Mouse (Mus musculus): ENCODE measurements around the gene Atg4c. TPM values are rescaled to one million over a fixed set of nuclear protein-coding genes. Genes with fewer than 3 reads are reported as not detected.

The Atg4c gene
- total and polyA plus RNA-seq, 2 experiments = 3.7 to 9.4 TPM

- Histone ChIP-seq H3K27me3 (ENCODE audit: control insufficient read depth, insufficient read depth, low read length) (no peaks in the 10 kb centered on the region), H3K27ac (replicated peaks; ENCODE audit: insufficient read depth, low read depth, low read length) (no peak overlapping the region), H3K79me2 (ENCODE audit: control insufficient read depth, insufficient read depth, low read length) (no peaks in the 10 kb centered on the region), H3K4me1 (ENCODE audit: control insufficient read depth, insufficient read depth, low read length) (no peaks in the 10 kb centered on the region), H3K9ac (ENCODE audit: low read depth, low read length) (no peak overlapping the region), H3K4me3 (ENCODE audit: insufficient read depth, low read depth, low read length) (no peak overlapping the region), H3K36me3 (ENCODE audit: control insufficient read depth, insufficient read depth, low read length) (peaks cover 6% of the 10 kb centered on the region)
- TF ChIP-seq CTCF (IDR thresholded peaks at IDR 0.05; ENCODE audit: low read depth, low read length) = no peak
- no peak for TF ChIP-seq POLR2A (IDR thresholded peaks at IDR 0.05; ENCODE audit: extremely low read depth, insufficient read depth, low read length)
- WGBS = 83% methylated on average over 3 of the region's 3 CpGs
- DNase-seq (ENCODE audit: extremely low read depth, low read depth, low spot score) = no peak
These were observed 55.6 kb downstream of the Atg4c start for GRCm38 (mm10) chr4:99249358-99249757.

- DNase-seq (ENCODE audit: extremely low read depth, low read depth, low spot score) = no peak
- TF ChIP-seq POLR2A (IDR thresholded peaks at IDR 0.05; ENCODE audit: extremely low read depth, insufficient read depth, low read length) = no peak
- no peak for TF ChIP-seq CTCF (IDR thresholded peaks at IDR 0.05; ENCODE audit: low read depth, low read length)
- no peaks in the 10 kb centered on the region for H3K79me2 ChIP-seq (ENCODE audit: control insufficient read depth, insufficient read depth, low read length)
- WGBS = 96% methylated on average over 8 of the region's 8 CpGs
- no peaks in the 10 kb centered on the region for H3K27me3 ChIP-seq (ENCODE audit: control insufficient read depth, insufficient read depth, low read length)
- no peaks in the 10 kb centered on the region for H3K4me1 ChIP-seq (ENCODE audit: control insufficient read depth, insufficient read depth, low read length)
- H3K9ac ChIP-seq (ENCODE audit: low read depth, low read length) = no peak overlapping the region
- H3K4me3 ChIP-seq (ENCODE audit: insufficient read depth, low read depth, low read length) = no peak overlapping the region
- no peak overlapping the region for H3K27ac ChIP-seq (replicated peaks; ENCODE audit: insufficient read depth, low read depth, low read length)
- H3K36me3 ChIP-seq (ENCODE audit: control insufficient read depth, insufficient read depth, low read length) = peaks cover 6% of the 10 kb centered on the region
These were observed 56.1 kb downstream of the Atg4c start for GRCm38 (mm10) chr4:99249826-99250225.

GRCm38 (mm10) chr4:99252957-99253356 is 59.2 kb downstream of the Atg4c start:
- Histone ChIP-seq H3K79me2 (ENCODE audit: control insufficient read depth, insufficient read depth, low read length) (no peaks in the 10 kb centered on the region), H3K4me3 (ENCODE audit: insufficient read depth, low read depth, low read length) (no peak overlapping the region), H3K27ac (replicated peaks; ENCODE audit: insufficient read depth, low read depth, low read length) (no peak overlapping the region), H3K9ac (ENCODE audit: low read depth, low read length) (no peak overlapping the region), H3K4me1 (ENCODE audit: control insufficient read depth, insufficient read depth, low read length) (no peaks in the 10 kb centered on the region), H3K36me3 (ENCODE audit: control insufficient read depth, insufficient read depth, low read length) (peaks cover 10% of the 10 kb centered on the region), H3K27me3 (ENCODE audit: control insufficient read depth, insufficient read depth, low read length) (no peaks in the 10 kb centered on the region)
- 87% methylated on average over 11 of the region's 11 CpGs for WGBS
- no peak for DNase-seq (ENCODE audit: extremely low read depth, low read depth, low spot score)
- TF ChIP-seq POLR2A (IDR thresholded peaks at IDR 0.05; ENCODE audit: extremely low read depth, insufficient read depth, low read length) = no peak
- no peak for TF ChIP-seq CTCF (IDR thresholded peaks at IDR 0.05; ENCODE audit: low read depth, low read length)

- no peak for DNase-seq (ENCODE audit: extremely low read depth, low read depth, low spot score)
- Histone ChIP-seq H3K79me2 (ENCODE audit: control insufficient read depth, insufficient read depth, low read length) (no peaks in the 10 kb centered on the region), H3K9ac (ENCODE audit: low read depth, low read length) (no peak overlapping the region), H3K4me3 (ENCODE audit: insufficient read depth, low read depth, low read length) (no peak overlapping the region), H3K36me3 (ENCODE audit: control insufficient read depth, insufficient read depth, low read length) (peaks cover 14% of the 10 kb centered on the region), H3K27me3 (ENCODE audit: control insufficient read depth, insufficient read depth, low read length) (no peaks in the 10 kb centered on the region), H3K27ac (replicated peaks; ENCODE audit: insufficient read depth, low read depth, low read length) (no peak overlapping the region), H3K4me1 (ENCODE audit: control insufficient read depth, insufficient read depth, low read length) (no peaks in the 10 kb centered on the region)
- 97% methylated on average over 2 of the region's 2 CpGs for WGBS
- TF ChIP-seq CTCF (IDR thresholded peaks at IDR 0.05; ENCODE audit: low read depth, low read length) = no peak
- TF ChIP-seq POLR2A (IDR thresholded peaks at IDR 0.05; ENCODE audit: extremely low read depth, insufficient read depth, low read length) = no peak
These were observed 69.5 kb downstream of the Atg4c start for GRCm38 (mm10) chr4:99263191-99263590.

- H3K79me2 ChIP-seq (ENCODE audit: control insufficient read depth, insufficient read depth, low read length) = no peaks in the 10 kb centered on the region
- no peaks in the 10 kb centered on the region for H3K27me3 ChIP-seq (ENCODE audit: control insufficient read depth, insufficient read depth, low read length)
- no peak for DNase-seq (ENCODE audit: extremely low read depth, low read depth, low spot score)
- TF ChIP-seq POLR2A (IDR thresholded peaks at IDR 0.05; ENCODE audit: extremely low read depth, insufficient read depth, low read length) (no peak), CTCF (IDR thresholded peaks at IDR 0.05; ENCODE audit: low read depth, low read length) (no peak)
- H3K4me3 ChIP-seq (ENCODE audit: insufficient read depth, low read depth, low read length) = no peak overlapping the region
- H3K36me3 ChIP-seq (ENCODE audit: control insufficient read depth, insufficient read depth, low read length) = peaks cover 13% of the 10 kb centered on the region
- no peak overlapping the region for H3K9ac ChIP-seq (ENCODE audit: low read depth, low read length)
- no peak overlapping the region for H3K27ac ChIP-seq (replicated peaks; ENCODE audit: insufficient read depth, low read depth, low read length)
- no peaks in the 10 kb centered on the region for H3K4me1 ChIP-seq (ENCODE audit: control insufficient read depth, insufficient read depth, low read length)
- 93% methylated on average over 11 of the region's 11 CpGs for WGBS
These were observed 69.9 kb downstream of the Atg4c start for GRCm38 (mm10) chr4:99263663-99264062.

GRCm38 (mm10) chr4:99266843-99267445 is 73.2 kb downstream of the Atg4c start:
- Histone ChIP-seq H3K27ac (replicated peaks; ENCODE audit: insufficient read depth, low read depth, low read length) (no peak overlapping the region), H3K36me3 (ENCODE audit: control insufficient read depth, insufficient read depth, low read length) (peaks cover 23% of the 10 kb centered on the region), H3K4me3 (ENCODE audit: insufficient read depth, low read depth, low read length) (no peak overlapping the region), H3K27me3 (ENCODE audit: control insufficient read depth, insufficient read depth, low read length) (no peaks in the 10 kb centered on the region), H3K4me1 (ENCODE audit: control insufficient read depth, insufficient read depth, low read length) (no peaks in the 10 kb centered on the region), H3K9ac (ENCODE audit: low read depth, low read length) (no peak overlapping the region), H3K79me2 (ENCODE audit: control insufficient read depth, insufficient read depth, low read length) (no peaks in the 10 kb centered on the region)
- 90% methylated on average over 10 of the region's 10 CpGs for WGBS
- TF ChIP-seq CTCF (IDR thresholded peaks at IDR 0.05; ENCODE audit: low read depth, low read length) (no peak), POLR2A (IDR thresholded peaks at IDR 0.05; ENCODE audit: extremely low read depth, insufficient read depth, low read length) (no peak)
- no peak for DNase-seq (ENCODE audit: extremely low read depth, low read depth, low spot score)
